Mouse (Mus musculus) limb, embryonic 12.5 days (tissue): ENCODE data around the gene Map4k1. TPM values are rescaled to one million over a fixed set of nuclear protein-coding genes. Genes with fewer than 3 reads are reported as not detected.
"Not testable (repeated sequence)": the region's sequence is repeated elsewhere in the genome, so short reads cannot be mapped to it uniquely, and the experiment has no call there.

Experiments used
- ATAC-seq: fragments of 200-750 bp; cut with Nextera tagmentation; 2 replicates; pipeline ENCODE4 v1.8.0; 2017; ENCODE audit warnings: low read depth, moderate TSS enrichment; ENCODE audit not compliant: insufficient number of reproducible peaks, insufficient read depth, low FRiP score, low TSS enrichment
- H3K27ac ChIP-seq: fragments of 300-500 bp; sonication (generic); 2 replicates; pipeline ENCODE4 v1.5.1; 2016; ENCODE audit warnings: mild to moderate bottlenecking, moderate library complexity
- H3K27me3 ChIP-seq: fragments of 300-500 bp; sonication (generic); 2 replicates; pipeline ENCODE4 v1.6.1; 2016; ENCODE audit warnings: mild to moderate bottlenecking, moderate library complexity
- H3K36me3 ChIP-seq: fragments of 300-500 bp; sonication (generic); 2 replicates; pipeline ENCODE4 v1.6.1; 2016; ENCODE audit warnings: mild to moderate bottlenecking, moderate library complexity
- H3K4me1 ChIP-seq: fragments of 300-500 bp; sonication (generic); replicated peaks from 2 replicates; pipeline ENCODE4 v1.6.1; 2016
- H3K4me2 ChIP-seq: fragments of 300-500 bp; sonication (generic); 2 replicates; pipeline ENCODE4 v1.6.1; 2016; ENCODE audit warnings: mild to moderate bottlenecking, moderate library complexity
- H3K4me3 ChIP-seq: fragments of 300-500 bp; sonication (generic); replicated peaks from 2 replicates; pipeline ENCODE4 v1.5.1; 2016; ENCODE audit warnings: mild to moderate bottlenecking
- H3K9ac ChIP-seq: fragments of 300-500 bp; sonication (generic); replicated peaks from 2 replicates; pipeline ENCODE4 v1.6.1; 2016; ENCODE audit warnings: mild to moderate bottlenecking, moderate library complexity
- H3K9me3 ChIP-seq: fragments of 300-500 bp; sonication (generic); 2 replicates; pipeline ENCODE4 v1.6.1; 2016; ENCODE audit warnings: mild to moderate bottlenecking, moderate library complexity
- WGBS: fragments of 180-500 bp; shearing (Covaris S2); methylation state at CpG from one replicate; pipeline ENCODE4 v1.1.7; 2016; 5-methylcytosine and 5-hydroxymethylcytosine counted together
- polyA plus RNA-seq: library from polyadenylated mRNA; unstranded; fragments of >200 nt; fragmentation: Nextera tagmentation; extraction: Ambion mirVana; gene quantifications from 2 replicates; pipeline ENCODE4 v1.2.1, GENCODE M21; 2016

Map4k1 gene
- polyA plus RNA-seq, 1 experiment from 2014 or later = 10.9 TPM

DNA sequence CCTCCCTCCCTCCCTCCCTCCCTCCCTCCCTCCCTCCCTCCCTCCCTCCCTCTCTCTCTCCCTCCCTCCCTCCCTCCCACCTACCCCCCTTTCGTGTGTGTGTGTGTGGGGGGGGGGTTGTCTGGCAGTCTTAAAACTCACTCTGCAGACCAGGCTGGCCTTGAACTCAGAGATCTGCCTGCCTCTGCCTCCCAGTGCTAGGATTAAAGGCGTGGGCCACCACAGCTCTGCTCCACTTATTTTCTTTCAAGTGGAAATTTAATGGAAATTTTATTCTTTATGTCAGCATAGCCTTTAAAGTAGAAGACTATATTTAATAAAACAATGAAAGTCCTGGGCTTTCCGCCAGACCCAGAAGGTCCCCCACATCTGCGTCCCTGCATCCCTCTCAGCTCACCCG, 15.7 kb upstream of the Map4k1 start:
- Histone ChIP-seq H3K27ac (no peak overlapping the region), H3K4me3 (no peak overlapping the region), H3K4me1 (peaks cover 7% of the 10 kb centered on the region; the same call in 1 of the 2 replicates), H3K9ac (no peak overlapping the region), H3K4me2 (no peak overlapping the region), H3K27me3 (no peaks in the 10 kb centered on the region; the same call in 1 of the 2 replicates), H3K36me3 (peaks cover 19% of the 10 kb centered on the region), H3K9me3 (no peaks in the 10 kb centered on the region)
- ATAC-seq = no peak
- WGBS = 89% methylated on average over 4 of the region's 5 CpGs

DNA sequence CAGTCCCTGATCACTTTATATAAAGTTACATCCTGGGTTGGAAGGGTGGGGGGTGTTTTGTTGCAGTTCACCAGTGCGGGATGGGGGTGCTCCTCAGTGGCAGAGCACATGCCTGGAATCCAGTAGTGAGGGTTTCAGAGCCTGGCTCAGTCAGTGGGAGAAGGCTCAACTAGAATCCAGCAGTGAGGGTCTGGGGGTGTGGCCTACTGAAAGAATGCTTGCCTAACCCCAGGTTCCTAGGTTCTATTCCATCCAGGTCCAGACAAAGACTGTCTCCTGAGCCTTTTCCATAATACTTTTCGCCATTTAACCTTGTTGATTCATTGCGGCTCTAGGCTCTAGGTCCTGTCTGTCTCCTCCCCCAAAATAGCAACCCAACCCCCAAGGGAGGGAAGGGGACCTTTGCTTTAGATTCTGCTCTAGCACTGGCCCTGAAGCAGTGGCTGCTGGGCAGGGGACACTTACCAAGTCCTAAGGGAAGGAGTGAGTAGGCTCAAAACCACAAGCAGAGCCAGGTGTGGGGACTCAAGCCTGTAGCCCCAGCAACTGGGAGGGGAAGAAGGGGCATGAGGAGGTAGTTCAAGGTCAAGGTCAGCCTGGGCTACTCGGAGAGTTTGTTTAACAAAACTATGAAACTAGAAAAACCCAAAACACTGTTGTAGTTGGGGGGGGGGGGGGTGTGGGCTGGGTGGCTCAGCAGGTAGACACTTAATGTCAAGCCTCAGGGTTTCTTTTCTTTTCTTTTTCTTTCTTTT, 14.9 kb upstream of the Map4k1 start:
- H3K9ac ChIP-seq = no peak overlapping the region
- H3K36me3 ChIP-seq = peaks cover 27% of the 10 kb centered on the region
- no peak overlapping the region for H3K4me3 ChIP-seq
- ATAC-seq = no peak
- H3K27me3 ChIP-seq = no peaks in the 10 kb centered on the region; the same call in 1 of the 2 replicates
- H3K27ac ChIP-seq = no peak overlapping the region
- 0 out of 2 replicates have a peak, but pooled peaks cover 5% of the 10 kb centered on the region for H3K4me1 ChIP-seq
- no peaks in the 10 kb centered on the region for H3K9me3 ChIP-seq
- no peak overlapping the region for H3K4me2 ChIP-seq
- 65% methylated on average over 4 of the region's 4 CpGs for WGBS

DNA sequence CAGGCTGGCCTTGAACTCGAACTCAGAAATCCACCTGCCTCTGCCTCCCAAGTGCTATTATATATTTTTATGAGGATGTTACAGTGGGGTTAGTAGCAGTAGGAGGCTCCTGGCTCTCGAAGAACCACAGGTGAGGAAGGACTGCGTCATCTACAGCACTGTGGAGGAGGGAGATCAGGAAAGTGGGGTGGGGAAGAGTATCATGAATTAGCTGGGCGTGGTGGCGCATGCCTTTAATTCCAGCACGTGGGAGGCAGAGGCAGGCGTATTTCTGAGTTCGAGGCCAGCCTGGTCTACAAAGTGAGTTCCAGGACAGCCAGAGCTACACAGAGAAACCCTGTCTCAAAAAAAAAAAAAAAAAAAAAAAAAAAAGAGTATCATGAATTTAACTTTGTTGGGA, 13.7 kb upstream of the Map4k1 start:
- 96% methylated on average over 8 of the region's 8 CpGs for WGBS
- H3K27me3 ChIP-seq, H3K9ac ChIP-seq, H3K4me1 ChIP-seq, H3K9me3 ChIP-seq, ATAC-seq, H3K27ac ChIP-seq, H3K4me3 ChIP-seq, H3K4me2 ChIP-seq: not testable (repeated sequence)
- peaks cover 36% of the 10 kb centered on the region for H3K36me3 ChIP-seq

DNA sequence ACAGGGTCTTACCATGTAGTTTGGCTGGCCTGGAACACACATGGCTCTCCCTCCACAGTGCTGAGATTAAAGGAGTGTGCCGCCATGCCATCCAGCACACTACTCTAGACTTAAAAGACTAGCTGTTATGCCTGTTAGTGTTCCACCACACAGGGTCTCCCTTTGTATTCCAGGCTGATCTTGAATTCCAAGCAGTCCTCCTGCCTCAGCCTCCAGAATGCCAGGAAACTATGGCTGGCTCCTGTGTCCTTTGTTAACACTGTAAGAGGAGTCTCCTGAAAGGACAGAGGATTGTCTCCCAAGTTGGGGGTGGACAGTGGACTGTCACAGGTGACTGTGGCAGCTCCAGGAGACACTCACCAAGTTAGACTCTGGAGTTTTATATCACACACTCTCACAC, 12.6 kb upstream of the Map4k1 start:
- H3K4me3 ChIP-seq = no peak overlapping the region
- H3K9ac ChIP-seq = no peak overlapping the region
- no peak overlapping the region for H3K4me2 ChIP-seq
- H3K27me3 ChIP-seq = no peaks in the 10 kb centered on the region; the same call in 1 of the 2 replicates
- no peak for ATAC-seq
- no peaks in the 10 kb centered on the region for H3K9me3 ChIP-seq
- H3K27ac ChIP-seq = no peak overlapping the region
- H3K4me1 ChIP-seq = no peaks in the 10 kb centered on the region
- H3K36me3 ChIP-seq = peaks cover 47% of the 10 kb centered on the region
- WGBS = 91% methylated on average over 1 of the region's 1 CpGs

DNA sequence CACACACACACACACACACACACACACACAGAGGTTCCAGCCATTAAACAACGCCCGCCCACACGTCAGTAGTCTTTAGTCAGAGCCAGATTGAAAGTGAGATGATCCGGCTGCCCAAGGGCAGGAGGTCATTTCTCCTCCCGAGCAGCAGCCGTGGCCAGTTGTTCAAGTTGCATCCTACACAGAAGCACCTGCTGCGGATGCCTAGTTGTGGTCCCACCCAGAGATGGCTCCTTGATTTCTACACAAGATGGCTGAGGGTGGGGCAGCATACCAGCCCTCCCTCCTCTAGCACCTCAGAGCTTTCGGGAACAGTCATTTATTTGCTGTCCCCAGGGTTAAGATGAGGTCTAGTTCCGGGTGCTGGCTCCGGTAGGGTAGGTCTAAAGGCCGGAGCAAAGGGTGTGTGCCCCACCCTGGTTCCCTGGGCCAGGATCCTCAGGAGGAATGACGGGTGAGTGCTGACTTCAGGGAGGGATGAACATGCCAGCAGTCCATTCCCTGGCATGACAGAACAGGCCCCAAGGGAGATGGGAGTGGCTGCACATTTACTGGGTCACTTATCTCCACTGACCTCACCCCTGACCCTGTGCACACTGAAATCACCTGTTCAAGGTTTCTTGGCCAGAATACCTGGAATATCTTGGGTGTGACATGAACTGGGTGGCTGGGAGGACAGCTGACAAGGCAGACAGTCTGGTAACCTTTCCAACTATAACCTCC, 12.0 kb upstream of the Map4k1 start:
- WGBS = 82% methylated on average over 12 of the region's 12 CpGs
- no peak overlapping the region for H3K9ac ChIP-seq
- H3K27me3 ChIP-seq = no peaks in the 10 kb centered on the region; the same call in 1 of the 2 replicates
- no peaks in the 10 kb centered on the region for H3K9me3 ChIP-seq
- no peak for ATAC-seq
- H3K4me1 ChIP-seq = no peaks in the 10 kb centered on the region
- H3K36me3 ChIP-seq = peaks cover 53% of the 10 kb centered on the region
- H3K4me3 ChIP-seq = no peak overlapping the region
- H3K27ac ChIP-seq = no peak overlapping the region
- no peak overlapping the region for H3K4me2 ChIP-seq

DNA sequence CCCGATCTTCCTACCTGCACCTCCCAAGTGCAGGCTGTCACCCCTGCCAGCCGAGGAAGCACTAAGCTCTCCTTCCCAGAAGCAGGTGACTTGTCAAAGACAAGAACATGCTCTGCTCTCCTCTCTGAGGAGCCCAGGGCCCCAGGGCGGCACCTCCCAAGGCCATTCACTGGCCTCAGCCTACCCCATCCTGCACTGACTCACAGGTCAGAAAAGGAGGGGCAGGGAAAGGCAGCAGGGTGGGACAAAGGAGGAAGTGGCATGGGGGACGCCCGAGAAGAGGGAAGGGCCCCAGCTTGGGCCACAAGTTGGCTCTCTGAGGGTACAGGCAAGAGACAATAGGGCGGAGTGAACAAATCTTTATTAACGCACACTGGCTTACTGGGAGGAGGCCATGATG, 10.8 kb upstream of the Map4k1 start:
- WGBS = 92% methylated on average over 7 of the region's 7 CpGs
- no peak overlapping the region for H3K4me2 ChIP-seq
- H3K4me3 ChIP-seq = no peak overlapping the region
- no peak overlapping the region for H3K9ac ChIP-seq
- no peaks in the 10 kb centered on the region for H3K9me3 ChIP-seq
- no peaks in the 10 kb centered on the region; the same call in 1 of the 2 replicates for H3K27me3 ChIP-seq
- no peak overlapping the region for H3K27ac ChIP-seq
- no peak for ATAC-seq
- peaks cover 61% of the 10 kb centered on the region for H3K36me3 ChIP-seq
- H3K4me1 ChIP-seq = no peaks in the 10 kb centered on the region

DNA sequence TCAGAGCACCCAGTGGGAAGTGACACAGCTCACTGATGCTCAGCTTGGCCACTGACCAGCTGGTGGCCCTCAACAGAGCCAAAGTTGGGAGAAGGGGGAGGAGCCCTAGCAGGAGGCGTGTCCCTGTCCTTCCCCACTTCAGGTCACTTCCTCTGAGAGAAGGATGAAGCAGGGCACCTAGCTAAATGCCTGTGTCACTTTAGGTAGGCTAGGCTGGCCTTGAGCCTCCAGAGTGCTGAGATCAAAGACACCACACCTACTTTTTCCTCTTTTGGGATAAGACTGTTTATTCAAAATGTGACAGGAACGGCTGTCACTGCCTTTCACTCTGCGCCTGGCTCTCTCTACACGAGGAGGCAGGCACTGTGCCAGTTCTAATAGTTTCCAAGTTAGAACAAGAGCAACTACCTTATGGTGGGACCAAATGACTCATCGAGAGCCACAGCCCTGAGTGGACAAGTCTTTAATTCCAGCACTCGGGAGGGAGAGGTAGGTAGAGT, 10.0 kb upstream of the Map4k1 start:
- Histone ChIP-seq H3K9me3 (no peaks in the 10 kb centered on the region), H3K27ac (no peak overlapping the region), H3K27me3 (no peaks in the 10 kb centered on the region; the same call in 1 of the 2 replicates), H3K4me1 (no peaks in the 10 kb centered on the region), H3K4me2 (no peak overlapping the region), H3K4me3 (no peak overlapping the region), H3K36me3 (peaks cover 69% of the 10 kb centered on the region), H3K9ac (no peak overlapping the region)
- ATAC-seq = no peak
- whole genome bisulfite sequencing = 88% methylated on average over 6 of the region's 6 CpGs

DNA sequence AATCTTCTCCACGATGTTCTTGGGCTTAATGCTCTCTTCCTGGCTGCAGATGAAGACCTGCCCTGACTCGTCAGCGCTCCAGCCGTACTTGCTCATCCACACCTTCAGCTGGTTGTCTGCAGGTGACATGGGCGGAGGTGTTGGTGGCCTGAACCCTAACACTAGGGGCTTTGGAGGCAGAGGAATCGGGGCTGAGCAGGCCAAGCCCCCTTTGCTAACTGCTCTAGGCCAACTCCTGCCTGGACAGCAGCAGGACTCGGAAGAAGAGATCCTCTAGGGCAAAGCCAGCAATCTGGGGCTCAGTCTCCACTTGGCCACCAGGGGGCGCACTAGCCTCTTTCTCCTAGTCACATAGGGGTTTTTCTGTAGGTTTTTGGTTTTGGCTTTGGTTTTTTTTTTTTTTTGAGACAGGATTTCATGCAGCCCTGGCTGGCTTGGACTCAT, 9.3 kb upstream of the Map4k1 start:
- ATAC-seq = peak; percentile 34; the same call in 1 of the 2 replicates
- no peaks in the 10 kb centered on the region for H3K4me1 ChIP-seq
- H3K9me3 ChIP-seq = no peaks in the 10 kb centered on the region
- H3K36me3 ChIP-seq = peaks cover 77% of the 10 kb centered on the region
- 66% methylated on average over 8 of the region's 8 CpGs for WGBS
- H3K27ac ChIP-seq = no peak overlapping the region
- H3K27me3 ChIP-seq = no peaks in the 10 kb centered on the region; the same call in 1 of the 2 replicates
- no peak overlapping the region for H3K4me2 ChIP-seq
- no peak overlapping the region for H3K4me3 ChIP-seq
- no peak overlapping the region for H3K9ac ChIP-seq

DNA sequence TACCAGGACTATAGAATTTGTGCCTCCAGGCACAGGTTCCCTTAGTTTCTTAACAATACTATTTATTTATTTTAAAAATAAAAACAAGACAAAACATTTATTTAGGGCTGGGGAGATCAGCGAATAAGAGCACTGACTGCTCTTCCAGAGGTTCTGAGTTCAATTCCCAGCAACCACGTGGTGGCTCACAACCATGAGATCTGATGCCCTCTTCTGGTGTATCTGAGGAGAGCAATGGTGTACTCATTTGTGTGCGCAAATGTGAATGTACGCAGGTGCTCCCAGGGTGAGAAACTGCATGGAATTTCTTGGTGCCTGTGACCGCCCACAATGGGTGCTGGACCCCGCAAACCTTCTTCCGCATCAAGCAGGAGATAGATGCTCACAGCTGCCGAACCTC, 8.8 kb upstream of the Map4k1 start:
- Histone ChIP-seq H3K4me2 (no peak overlapping the region), H3K9me3 (no peaks in the 10 kb centered on the region), H3K36me3 (peaks cover 81% of the 10 kb centered on the region), H3K4me3 (no peak overlapping the region), H3K27me3 (no peaks in the 10 kb centered on the region; the same call in 1 of the 2 replicates), H3K9ac (no peak overlapping the region), H3K4me1 (no peaks in the 10 kb centered on the region), H3K27ac (no peak overlapping the region)
- 85% methylated on average over 8 of the region's 8 CpGs for WGBS
- ATAC-seq = no peak

DNA sequence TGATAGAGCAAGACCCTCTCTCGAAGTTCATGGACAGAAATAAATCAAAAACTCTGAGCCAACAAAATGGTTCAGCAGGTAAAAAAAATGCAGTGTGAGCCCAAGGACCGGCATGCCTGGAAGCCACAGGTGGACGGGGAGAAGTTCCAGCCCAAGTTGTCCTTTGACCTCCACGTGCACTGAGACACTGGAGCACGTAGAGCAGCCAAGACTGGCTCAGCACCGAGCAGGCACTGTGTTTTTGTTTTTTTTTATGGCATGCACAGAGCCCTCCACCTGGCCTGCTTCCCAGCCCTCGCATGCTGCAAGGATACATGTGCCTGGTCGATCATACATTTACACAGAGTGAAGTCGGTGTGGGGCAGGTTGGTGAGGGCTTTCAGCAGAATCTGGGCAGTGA, 4.3 kb upstream of the Map4k1 start:
- Histone ChIP-seq H3K27me3 (no peaks in the 10 kb centered on the region), H3K27ac (no peak overlapping the region), H3K4me3 (no peak overlapping the region), H3K36me3 (peaks cover 66% of the 10 kb centered on the region), H3K4me2 (no peak overlapping the region), H3K9ac (no peak overlapping the region), H3K4me1 (peaks cover 13% of the 10 kb centered on the region), H3K9me3 (no peaks in the 10 kb centered on the region)
- no peak for ATAC-seq
- 91% methylated on average over 9 of the region's 9 CpGs for WGBS

DNA sequence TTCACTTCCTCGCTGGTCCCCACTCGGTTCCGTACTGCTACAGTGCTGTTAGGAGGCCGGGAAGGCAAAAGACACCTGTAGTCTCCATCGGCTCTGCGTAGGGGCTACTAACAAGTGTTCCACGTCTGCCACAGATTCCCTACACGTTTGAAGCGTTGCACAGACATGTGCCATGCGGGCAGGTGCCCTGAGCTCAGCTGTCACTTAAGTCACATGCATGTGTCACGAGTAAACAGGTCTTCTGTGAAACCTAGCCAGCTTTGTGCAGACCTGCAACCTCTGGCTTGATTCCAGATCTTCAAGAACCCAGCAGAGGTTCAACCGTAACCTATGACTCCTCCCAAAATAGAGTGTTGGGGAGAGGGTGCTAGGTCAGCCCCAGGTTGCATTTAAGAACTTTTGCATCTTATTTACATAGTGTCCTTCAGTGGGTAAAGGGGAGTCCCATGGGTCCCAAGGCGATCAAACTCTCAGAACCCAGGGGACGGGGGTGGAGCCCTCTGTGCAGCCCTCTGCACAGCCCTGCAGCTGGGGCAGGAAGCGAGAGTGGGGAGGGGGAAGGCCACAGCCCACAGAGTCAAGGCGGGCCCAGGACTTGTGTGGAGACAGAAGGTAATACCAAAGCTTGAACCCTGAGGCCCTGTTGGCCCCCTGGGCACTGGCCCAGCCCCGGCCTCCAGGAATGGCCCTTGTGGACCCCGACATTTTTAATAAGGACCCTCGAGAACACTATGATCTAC, 594 bp downstream of the Map4k1 start:
- Histone ChIP-seq H3K4me1 (peaks cover 21% of the 10 kb centered on the region), H3K9me3 (no peaks in the 10 kb centered on the region), H3K9ac (peak overlapping the region; percentile 69), H3K27ac (peak overlapping the region; percentile 91), H3K36me3 (peaks cover 23% of the 10 kb centered on the region), H3K4me3 (peak overlapping the region; percentile 71), H3K27me3 (no peaks in the 10 kb centered on the region), H3K4me2 (peak overlapping the region; percentile 90)
- WGBS = 13% methylated on average over 19 of the region's 19 CpGs
- peak; percentile 61 for ATAC-seq
